Mouse (Mus musculus): ENCODE data around the gene Tmem19.

DNA sequence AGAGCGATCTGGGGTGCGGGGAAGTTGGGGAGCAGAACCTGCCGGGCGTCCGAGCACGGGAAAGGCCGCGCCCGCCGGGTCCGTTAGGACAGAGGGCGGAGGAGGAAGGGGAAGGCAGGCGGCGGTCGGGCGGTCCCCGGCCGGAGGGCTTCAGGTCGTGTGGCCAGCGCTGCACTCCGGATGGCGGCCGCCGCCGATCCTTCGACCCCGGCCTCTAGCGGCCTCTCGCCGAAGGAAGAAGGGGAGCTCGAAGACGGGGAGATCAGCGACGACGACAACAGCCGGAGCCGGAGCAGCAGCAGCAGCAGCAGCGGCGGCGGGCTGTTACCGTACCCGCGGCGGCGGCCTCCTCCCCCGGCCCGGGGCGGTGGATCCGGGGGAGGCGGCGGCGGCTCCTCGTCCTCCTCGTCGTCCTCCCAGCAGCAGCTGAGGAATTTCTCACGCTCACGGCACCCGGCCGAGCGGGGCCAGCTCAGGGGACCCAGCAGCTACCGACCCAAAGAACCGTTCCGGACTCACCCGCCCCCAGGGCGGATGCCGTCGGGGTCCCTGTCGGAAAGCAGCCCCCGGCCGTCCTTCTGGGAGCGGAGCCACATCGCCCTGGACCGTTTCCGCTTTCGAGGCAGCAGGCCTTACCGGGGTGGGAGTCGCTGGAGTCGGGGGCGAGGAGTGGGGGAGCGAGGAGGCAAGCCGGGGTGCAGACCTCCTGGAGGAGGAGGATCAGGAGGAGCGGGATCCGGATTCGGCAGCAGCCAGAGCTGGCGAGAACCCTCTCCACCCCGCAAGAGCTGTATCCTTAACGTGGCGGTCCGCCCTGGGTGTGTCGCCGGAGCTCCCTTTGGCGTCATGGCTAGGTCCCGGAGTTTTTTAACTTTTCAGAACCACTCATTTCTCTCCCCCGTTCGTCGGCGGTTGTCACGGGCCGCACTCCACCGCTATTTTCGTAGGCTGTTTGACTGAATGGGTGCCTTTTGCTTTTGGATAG lies 23.0 kb upstream of the Tmem19 start:
- TF ChIP-seq POLR2A (IDR thresholded peaks at IDR 0.05; ENCODE audit: insufficient read depth, low read depth, low read length) = no peak
- TF ChIP-seq CTCF (IDR thresholded peaks at IDR 0.05; ENCODE audit: insufficient read depth, low read depth, low read length) = no peak; the same call in 1 of the 2 replicates
